Mouse (Mus musculus) heart, postnatal 4 days (tissue): Measurements from ENCODE around the gene Cfap97d1. TPM values are rescaled to one million over a fixed set of nuclear protein-coding genes. Genes with fewer than 3 reads are reported as not detected.

Experiments used
- DNase-seq: peaks from one replicate; pipeline ENCODE4 v3.0.0; 2021
- total RNA-seq, 2 experiments: library from RNA; stranded (reverse); gene quantifications; 2 replicates each; pipeline ENCODE4 v1.2.3; 2021

Gene Cfap97d1
- total RNA-seq, 2 experiments from 2014 or later, result not detected

DNA sequence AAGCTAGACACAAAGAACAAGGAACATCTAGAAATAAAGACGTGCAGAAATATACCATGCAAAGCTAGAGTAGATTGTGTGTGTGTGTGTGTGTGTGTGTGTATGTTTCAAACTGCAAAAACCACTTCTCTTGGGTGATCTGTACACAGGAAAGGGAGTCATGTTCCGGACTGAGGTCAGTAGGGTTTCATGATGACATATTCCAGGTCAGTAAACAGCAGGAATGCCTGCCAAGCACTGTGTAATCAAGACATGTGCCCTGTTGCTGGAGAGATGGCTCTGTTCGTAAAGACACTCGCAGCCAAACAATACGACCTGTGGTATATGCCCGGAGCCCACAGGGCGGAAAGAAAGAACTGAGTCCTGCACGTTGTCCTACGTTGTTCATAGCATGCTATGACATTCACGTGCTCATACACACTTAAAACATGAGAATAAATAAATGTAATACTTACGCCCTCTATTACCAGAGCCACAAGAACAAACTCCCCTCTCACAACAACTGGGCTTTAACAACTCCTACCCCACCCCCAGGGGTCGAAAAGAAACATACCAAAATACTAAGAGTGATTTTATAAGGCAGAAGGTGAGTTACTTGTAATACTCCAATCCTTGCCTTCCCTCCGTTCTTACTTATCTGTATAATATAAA, 55.5 kb downstream of the Cfap97d1 start:
- DNase-seq, result no peak

DNA sequence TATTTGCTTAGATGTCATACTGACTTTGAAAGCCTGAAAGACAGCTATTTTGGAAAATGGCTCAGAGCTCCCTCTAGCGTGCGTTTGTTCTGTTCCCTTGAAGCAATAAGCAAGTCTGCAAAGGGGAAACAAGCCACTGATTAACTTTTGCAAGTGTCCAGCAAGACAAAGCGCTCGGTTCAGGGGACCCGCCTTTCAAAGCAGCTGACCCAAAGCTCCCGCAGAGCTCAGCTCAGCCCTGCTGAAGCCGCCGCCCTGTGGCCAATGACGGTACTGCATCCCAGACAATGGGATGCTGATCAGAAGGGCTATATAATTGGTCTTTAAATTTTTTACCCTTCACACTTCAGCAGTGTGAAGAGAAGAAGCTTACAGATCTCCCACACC, 56.1 kb downstream of the Cfap97d1 start:
- peak; percentile 96 for DNase-seq

DNA sequence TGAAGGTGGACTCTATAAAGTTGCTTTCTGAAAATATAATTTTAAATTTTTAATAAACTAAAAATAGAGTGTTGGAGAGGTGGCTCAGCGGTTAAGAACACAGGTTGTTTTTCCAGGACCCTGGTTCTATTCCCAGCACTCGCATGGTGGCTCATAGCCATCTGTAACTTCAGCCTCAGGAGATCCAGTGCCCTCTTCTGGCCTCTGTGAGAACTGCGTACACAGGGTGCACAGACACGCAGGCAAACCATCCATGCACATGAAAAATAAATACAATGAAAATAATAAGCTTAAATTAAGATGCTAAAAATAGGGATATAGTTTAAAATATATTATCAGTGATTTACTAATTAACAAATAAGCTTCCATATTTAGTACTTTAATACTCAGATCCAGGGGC, 56.6 kb downstream of the Cfap97d1 start:
- no peak for DNase-seq

DNA sequence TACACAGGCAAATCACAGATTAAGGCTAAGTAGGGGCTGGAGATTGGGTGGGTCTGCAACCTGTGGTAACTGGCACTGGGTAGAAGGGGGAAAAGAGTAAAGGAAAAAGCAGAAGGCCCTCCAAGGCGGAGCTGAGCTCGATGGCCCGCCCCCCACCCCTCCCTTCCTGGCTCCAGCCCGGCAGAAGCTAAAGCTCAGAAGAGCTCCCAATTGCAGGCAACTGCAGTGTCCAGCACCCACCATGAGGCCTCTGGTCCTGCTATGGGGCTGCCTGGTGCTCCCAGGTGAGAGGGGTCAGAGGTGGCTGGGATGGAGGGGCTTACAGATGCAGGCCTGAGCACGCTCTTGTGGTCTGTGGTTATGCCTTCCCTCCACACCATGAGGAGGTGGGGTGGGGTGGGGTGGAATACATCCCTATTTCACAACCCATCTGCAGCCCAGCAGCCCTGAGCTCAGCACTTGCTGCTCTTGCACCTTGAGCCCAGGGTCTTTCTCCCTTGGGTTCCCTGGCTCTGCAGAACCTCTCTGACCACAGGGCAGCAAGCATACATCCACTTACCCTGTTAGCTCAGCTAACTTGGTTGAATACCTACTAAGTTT, 57.4 kb downstream of the Cfap97d1 start, which contains the start of gene Cd300lg:
Gene Cd300lg (plus strand): TSS at position 160 of the 600 bp plus-strand sequence.
- DNase-seq, result no peak

Other genes with a start within 250 kb of the Cfap97d1 start
- 1 to 10 TPM; 6.6 to 6.8 TPM for gene Etv4, start 198.9 kb upstream of the Cfap97d1 start, total RNA-seq
- gene Meox1, start 89.9 kb upstream of the Cfap97d1 start, total RNA-seq, result 10 to 100 TPM; 17.3 to 19.1 TPM
- 1 to 10 TPM; 7.5 to 8.2 TPM for gene Sost, start 17.3 kb upstream of the Cfap97d1 start, total RNA-seq
- gene Dusp3, start 2.7 kb downstream of the Cfap97d1 start, total RNA-seq, result 100 to 1,000 TPM; 149 to 162 TPM
- 1 to 10 TPM; 6.2 to 7.4 TPM for gene Mpp3, start 44.2 kb downstream of the Cfap97d1 start, total RNA-seq
- 10 to 100 TPM; 32.3 to 36.2 TPM for gene Cd300lg, start 57.2 kb downstream of the Cfap97d1 start, total RNA-seq
- gene Mpp2, start 104.2 kb downstream of the Cfap97d1 start, total RNA-seq, result 1 to 10 TPM; 6.1 to 7.3 TPM
- gene Ppy, start 117.0 kb downstream of the Cfap97d1 start, total RNA-seq, result not detected
- gene Pyy, start 123.6 kb downstream of the Cfap97d1 start, total RNA-seq, result not detected
- not detected for gene Nags, start 161.2 kb downstream of the Cfap97d1 start, total RNA-seq
- gene Tmem101, start 172.1 kb downstream of the Cfap97d1 start, total RNA-seq, result 10 to 100 TPM; 15.0 to 15.4 TPM
- gene Lsm12, start 201.0 kb downstream of the Cfap97d1 start, total RNA-seq, result 10 to 100 TPM; 71.3 to 75.3 TPM
- 10 to 100 TPM; 29.9 to 32.6 TPM for gene G6pc3, start 205.3 kb downstream of the Cfap97d1 start, total RNA-seq
- 10 to 100 TPM; 90.7 to 91.4 TPM for gene Hdac5, start 245.9 kb downstream of the Cfap97d1 start, total RNA-seq